26 mouse cellular contexts compared by ENCODE assay signal in genomic region chr3:38783711-38784110, GRCm38 (mm10).
"Had no signal": no experiment of that assay in that cellular context is flagged by ENCODE, and none has a peak within 500 bp of the region (broad histone marks: within the 10 kb centered on the region; RNA-seq: fewer than 3 reads in every experiment).

No protein-coding gene starts in this region.

- H3K4me3 ChIP-seq: heart, adult 2 months; hindbrain, embryonic 10.5 days; hindbrain, embryonic 12.5 days; intestine, embryonic 15.5 days; kidney, embryonic 15.5 days; limb, embryonic 13.5 days; limb, embryonic 15.5 days; liver, embryonic 12.5 days had no signal

- H3K9ac ChIP-seq: hindbrain, embryonic 12.5 days; intestine, embryonic 15.5 days; kidney, embryonic 15.5 days; limb, embryonic 13.5 days; limb, embryonic 15.5 days; liver, embryonic 12.5 days; liver, embryonic 14.5 days had no signal

- H3K4me2 ChIP-seq: heart, embryonic 11.5 days; hindbrain, embryonic 12.5 days; hindbrain, embryonic 14.5 days; intestine, embryonic 15.5 days; kidney, embryonic 15.5 days; limb, embryonic 13.5 days; limb, embryonic 15.5 days; liver, embryonic 12.5 days had no signal

- H3K36me3 ChIP-seq: hindbrain, embryonic 10.5 days; hindbrain, embryonic 12.5 days; intestine, embryonic 15.5 days; kidney, embryonic 15.5 days; limb, embryonic 13.5 days; limb, embryonic 15.5 days; liver, embryonic 12.5 days had no signal

- H3K27me3 ChIP-seq: hindbrain, embryonic 12.5 days; intestine, embryonic 15.5 days; kidney, embryonic 15.5 days; limb, embryonic 13.5 days; limb, embryonic 15.5 days; liver, embryonic 12.5 days had no signal

- H3K27ac ChIP-seq: heart, adult 2 months; hindbrain, embryonic 10.5 days; intestine, embryonic 15.5 days; kidney, embryonic 15.5 days; kidney, postnatal 0 days; limb, embryonic 13.5 days; limb, embryonic 15.5 days; liver, embryonic 12.5 days; liver, embryonic 14.5 days had no signal

- H3K4me1 ChIP-seq: hindbrain, embryonic 10.5 days; hindbrain, embryonic 12.5 days; intestine, embryonic 15.5 days; kidney, embryonic 15.5 days; limb, embryonic 15.5 days; liver, embryonic 12.5 days had no signal

- ATAC-seq: hindbrain, embryonic 16.5 days; inflammation-experienced regulatory T-cells, adult 6 months; intestine, embryonic 15.5 days; intestine, postnatal 0 days; liver, embryonic 12.5 days had no signal

- H3K9me3 ChIP-seq: hindbrain, embryonic 10.5 days; hindbrain, embryonic 12.5 days; intestine, embryonic 15.5 days; kidney, embryonic 15.5 days; limb, embryonic 13.5 days; limb, embryonic 15.5 days; liver, embryonic 12.5 days had no signal

- DNase-seq: gastrocnemius, postnatal 10 days; gastrocnemius, postnatal 25 days; heart, adult 2 months; heart, postnatal 10 days; heart, postnatal 4 days; kidney, adult 18-20 months; kidney, adult 9 months; kidney, postnatal 14 days; kidney, postnatal 36 days; layer of hippocampus, adult 9-11 months; layer of hippocampus, postnatal 36 days; left cerebral cortex, postnatal 4 days had no signal
